Mouse (Mus musculus): ENCODE results near the gene Umad1. TPM values are rescaled to one million over a fixed set of nuclear protein-coding genes. Genes with fewer than 3 reads are reported as not detected.

The Umad1 gene
- polyA plus RNA-seq, 1 experiment: 10.2 TPM

GRCm38 (mm10) chr6:8347154-8347553 lies 88.1 kb downstream of the Umad1 start:
- H3K4me3 ChIP-seq (ENCODE audit: insufficient read depth, low read depth, low read length): no peak overlapping the region
- H3K27ac ChIP-seq (replicated peaks; ENCODE audit: low read depth, low read length): no peak overlapping the region
- H3K4me1 ChIP-seq (ENCODE audit: control insufficient read depth, insufficient read depth, insufficient read length, low read length): peaks cover 8% of the 10 kb centered on the region

GRCm38 (mm10) chr6:8348344-8348743 lies 89.3 kb downstream of the Umad1 start:
- peaks cover 8% of the 10 kb centered on the region for H3K4me1 ChIP-seq (ENCODE audit: control insufficient read depth, insufficient read depth, insufficient read length, low read length)
- H3K4me3 ChIP-seq (ENCODE audit: insufficient read depth, low read depth, low read length): no peak overlapping the region
- H3K27ac ChIP-seq (replicated peaks; ENCODE audit: low read depth, low read length): no peak overlapping the region

DNA sequence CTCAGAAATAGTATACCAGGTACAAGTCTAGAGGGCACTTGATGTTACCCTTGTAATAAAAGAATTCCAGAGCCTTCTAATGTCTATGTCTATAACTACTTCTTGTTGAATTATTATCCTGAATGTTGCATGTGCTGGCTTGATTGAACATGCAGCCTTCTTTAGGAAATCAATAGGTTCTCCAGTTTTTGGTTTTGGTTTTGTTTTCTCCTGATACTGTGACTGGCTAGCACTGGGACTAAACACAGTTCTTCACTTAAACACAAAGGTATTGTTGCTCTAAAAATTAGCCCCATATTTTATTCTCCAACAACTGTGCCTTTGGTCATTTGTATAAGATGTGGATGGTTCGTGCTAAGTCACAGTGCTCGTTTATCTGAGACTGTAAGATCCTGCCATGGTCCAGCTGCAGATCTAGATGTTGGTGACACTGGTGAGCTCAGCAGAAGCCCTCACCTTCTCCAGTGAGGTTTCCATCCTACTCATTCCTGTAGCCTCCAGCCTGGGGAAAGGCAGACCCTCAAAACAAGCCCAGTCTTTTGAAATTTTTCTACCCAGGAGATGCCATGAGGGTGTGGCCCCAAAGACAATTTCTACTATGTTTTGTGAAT lies 90.1 kb downstream of the Umad1 start:
- no peak overlapping the region for H3K27ac ChIP-seq (replicated peaks; ENCODE audit: low read depth, low read length)
- peaks cover 8% of the 10 kb centered on the region for H3K4me1 ChIP-seq (ENCODE audit: control insufficient read depth, insufficient read depth, insufficient read length, low read length)
- no peak overlapping the region for H3K4me3 ChIP-seq (ENCODE audit: insufficient read depth, low read depth, low read length)

- peak overlapping the region; percentile 93 for H3K27ac ChIP-seq (replicated peaks; ENCODE audit: low read depth, low read length)
- no peak overlapping the region for H3K4me3 ChIP-seq (ENCODE audit: insufficient read depth, low read depth, low read length)
- H3K4me1 ChIP-seq (ENCODE audit: control insufficient read depth, insufficient read depth, insufficient read length, low read length): peaks cover 6% of the 10 kb centered on the region
Measured at GRCm38 (mm10) chr6:8351507-8351906, 92.4 kb downstream of the Umad1 start.

GRCm38 (mm10) chr6:8352533-8353168 lies 93.6 kb downstream of the Umad1 start:
- H3K27ac ChIP-seq (replicated peaks; ENCODE audit: low read depth, low read length): peak overlapping the region; percentile 58
- H3K4me3 ChIP-seq (ENCODE audit: insufficient read depth, low read depth, low read length): no peak overlapping the region
- peaks cover 6% of the 10 kb centered on the region for H3K4me1 ChIP-seq (ENCODE audit: control insufficient read depth, insufficient read depth, insufficient read length, low read length)

- Histone ChIP-seq H3K27ac (replicated peaks; ENCODE audit: low read depth, low read length) (no peak overlapping the region), H3K4me3 (ENCODE audit: insufficient read depth, low read depth, low read length) (no peak overlapping the region), H3K4me1 (ENCODE audit: control insufficient read depth, insufficient read depth, insufficient read length, low read length) (peaks cover 6% of the 10 kb centered on the region)
Measured at GRCm38 (mm10) chr6:8353461-8353860, 94.4 kb downstream of the Umad1 start.

GRCm38 (mm10) chr6:8354846-8355245 lies 95.8 kb downstream of the Umad1 start:
- Histone ChIP-seq H3K27ac (replicated peaks; ENCODE audit: low read depth, low read length) (no peak overlapping the region), H3K4me3 (ENCODE audit: insufficient read depth, low read depth, low read length) (no peak overlapping the region), H3K4me1 (ENCODE audit: control insufficient read depth, insufficient read depth, insufficient read length, low read length) (peaks cover 6% of the 10 kb centered on the region)

DNA sequence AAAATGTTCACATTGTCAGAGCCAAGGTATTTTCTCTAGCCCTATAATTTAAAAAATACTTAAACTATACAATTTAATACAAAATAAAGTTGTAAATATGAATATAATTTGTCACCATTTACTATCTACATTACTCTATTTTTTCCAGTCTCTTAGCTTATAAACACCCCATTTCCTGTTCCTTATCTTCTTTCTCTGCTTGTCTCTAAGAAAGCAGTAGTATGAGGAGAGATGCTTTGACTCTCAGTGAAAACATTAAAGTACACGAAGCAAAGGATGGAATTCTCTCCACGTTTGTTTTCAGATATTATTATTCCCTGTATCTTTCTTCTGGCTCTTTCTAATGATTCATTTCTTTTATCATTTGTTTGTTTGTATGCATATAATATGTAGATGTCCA lies 99.1 kb downstream of the Umad1 start:
- no peak overlapping the region for H3K4me3 ChIP-seq (ENCODE audit: insufficient read depth, low read depth, low read length)
- H3K27ac ChIP-seq (replicated peaks; ENCODE audit: low read depth, low read length): no peak overlapping the region
- no peaks in the 10 kb centered on the region for H3K4me1 ChIP-seq (ENCODE audit: control insufficient read depth, insufficient read depth, insufficient read length, low read length)

- Histone ChIP-seq H3K4me1 (ENCODE audit: control insufficient read depth, insufficient read depth, insufficient read length, low read length) (no peaks in the 10 kb centered on the region), H3K4me3 (ENCODE audit: insufficient read depth, low read depth, low read length) (no peak overlapping the region)
Measured at GRCm38 (mm10) chr6:8358782-8359181, 99.7 kb downstream of the Umad1 start.

DNA sequence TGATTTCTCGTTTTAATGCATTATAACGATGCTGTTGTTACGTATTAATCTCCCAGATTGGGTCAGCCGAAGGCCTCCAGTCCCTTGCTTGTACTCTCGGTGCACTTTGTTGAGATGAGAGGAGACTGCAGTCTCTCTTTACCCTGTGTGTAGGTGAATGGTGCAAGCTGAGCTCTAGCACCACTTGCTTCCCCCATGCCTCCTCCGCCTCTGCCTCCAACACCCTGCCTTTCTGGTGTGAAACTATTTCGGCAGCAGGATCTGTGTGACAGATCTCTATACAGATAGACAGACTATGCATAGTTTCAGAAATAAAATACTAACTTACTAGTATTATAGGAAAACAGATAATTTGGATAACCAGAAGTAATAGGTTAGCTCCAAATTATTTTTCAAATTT lies 101.7 kb downstream of the Umad1 start:
- Histone ChIP-seq H3K4me3 (ENCODE audit: insufficient read depth, low read depth, low read length) (no peak overlapping the region), H3K4me1 (ENCODE audit: control insufficient read depth, insufficient read depth, insufficient read length, low read length) (no peaks in the 10 kb centered on the region), H3K27ac (replicated peaks; ENCODE audit: low read depth, low read length) (no peak overlapping the region)

More at GRCm38 (mm10) chr6:8358782-8359181, 99.7 kb downstream of the Umad1 start:
- no peak overlapping the region for H3K27ac ChIP-seq (replicated peaks; ENCODE audit: low read depth, low read length)

DNA sequence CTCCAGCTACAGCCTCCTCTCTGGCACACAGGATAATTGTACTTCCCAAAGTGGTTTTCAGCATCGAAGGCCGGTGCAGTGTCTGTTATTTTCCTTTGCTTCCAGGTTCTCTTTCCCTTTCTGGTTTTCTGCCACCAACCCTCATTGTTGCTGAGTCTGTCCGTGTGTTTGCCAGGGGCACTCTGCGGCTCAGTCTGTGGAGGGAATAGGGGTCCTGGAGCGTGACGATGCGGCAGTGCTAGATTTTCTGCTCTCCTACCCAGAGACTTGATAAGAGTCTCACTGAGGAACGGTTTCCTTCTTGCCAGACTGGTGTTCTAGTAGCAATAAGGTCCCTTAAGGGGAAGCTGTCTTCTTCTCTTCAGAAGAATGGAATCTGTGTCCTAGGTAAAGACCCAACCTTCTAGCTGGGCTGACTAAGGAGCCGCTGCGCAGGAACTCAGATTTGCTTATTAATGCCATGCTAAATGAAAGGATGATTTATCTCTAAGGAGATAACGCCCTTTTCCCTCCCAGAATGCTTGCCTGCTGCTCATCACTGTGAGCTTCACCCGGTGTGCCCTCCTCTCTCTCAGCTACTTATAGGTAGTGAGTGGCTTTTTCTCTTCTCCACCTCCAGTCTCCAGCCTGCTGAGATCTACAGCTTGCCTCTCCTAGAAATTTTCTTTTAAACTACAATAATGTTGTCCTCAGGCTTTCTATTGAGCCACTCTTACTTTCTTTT lies 105.1 kb downstream of the Umad1 start:
- no peaks in the 10 kb centered on the region for H3K4me1 ChIP-seq (ENCODE audit: control insufficient read depth, insufficient read depth, insufficient read length, low read length)
- H3K4me3 ChIP-seq (ENCODE audit: insufficient read depth, low read depth, low read length): no peak overlapping the region
- no peak overlapping the region for H3K27ac ChIP-seq (replicated peaks; ENCODE audit: low read depth, low read length)

DNA sequence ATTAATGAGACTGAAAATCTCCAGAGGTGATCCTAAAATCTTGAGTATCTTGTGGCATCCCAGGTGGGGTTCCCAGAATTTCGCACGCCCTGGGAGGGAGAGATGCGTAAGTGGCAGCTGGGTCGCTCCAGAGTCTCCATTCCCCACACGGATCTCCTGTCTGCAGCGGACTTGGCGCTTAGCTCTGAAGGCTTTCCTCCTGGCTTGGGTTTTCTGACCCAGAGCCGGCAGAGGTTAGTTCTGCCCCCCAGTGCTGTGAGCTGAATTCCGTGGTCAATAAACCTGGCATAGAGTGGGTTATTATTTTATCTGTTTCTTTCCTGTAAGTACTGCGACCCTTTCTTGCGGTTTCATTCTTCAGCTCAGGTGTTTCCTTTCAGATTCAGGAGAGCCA lies 105.7 kb downstream of the Umad1 start:
- no peaks in the 10 kb centered on the region for H3K4me1 ChIP-seq (ENCODE audit: control insufficient read depth, insufficient read depth, insufficient read length, low read length)
- H3K27ac ChIP-seq (replicated peaks; ENCODE audit: low read depth, low read length): no peak overlapping the region
- H3K4me3 ChIP-seq (ENCODE audit: insufficient read depth, low read depth, low read length): no peak overlapping the region

DNA sequence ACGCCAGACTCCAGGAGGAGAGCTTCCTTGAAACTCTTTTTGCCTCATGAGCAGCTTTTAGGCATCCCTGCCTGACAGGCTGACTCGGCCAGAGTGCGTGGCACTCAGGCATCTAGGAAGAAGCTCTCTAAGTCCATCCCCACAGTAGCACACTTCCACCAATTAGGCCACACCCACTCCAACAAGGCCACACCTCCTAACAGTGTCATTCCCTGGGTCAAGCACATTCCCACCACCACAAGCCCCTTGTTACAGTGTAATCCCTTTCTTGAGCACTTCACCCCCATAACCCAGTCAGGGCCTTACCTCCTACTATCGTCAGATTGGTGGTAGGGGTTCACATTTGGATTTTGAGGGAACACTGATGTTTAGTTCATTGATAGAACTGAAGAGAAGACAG lies 108.6 kb downstream of the Umad1 start:
- H3K4me3 ChIP-seq (ENCODE audit: insufficient read depth, low read depth, low read length): no peak overlapping the region
- H3K27ac ChIP-seq (replicated peaks; ENCODE audit: low read depth, low read length): no peak overlapping the region
- H3K4me1 ChIP-seq (ENCODE audit: control insufficient read depth, insufficient read depth, insufficient read length, low read length): no peaks in the 10 kb centered on the region

- Histone ChIP-seq H3K4me3 (ENCODE audit: insufficient read depth, low read depth, low read length) (no peak overlapping the region), H3K27ac (replicated peaks; ENCODE audit: low read depth, low read length) (no peak overlapping the region), H3K4me1 (ENCODE audit: control insufficient read depth, insufficient read depth, insufficient read length, low read length) (no peaks in the 10 kb centered on the region)
Measured at GRCm38 (mm10) chr6:8368198-8368864, 109.2 kb downstream of the Umad1 start.

GRCm38 (mm10) chr6:8370624-8371023 lies 111.5 kb downstream of the Umad1 start:
- Histone ChIP-seq H3K4me3 (ENCODE audit: insufficient read depth, low read depth, low read length) (no peak overlapping the region), H3K27ac (replicated peaks; ENCODE audit: low read depth, low read length) (no peak overlapping the region), H3K4me1 (ENCODE audit: control insufficient read depth, insufficient read depth, insufficient read length, low read length) (no peaks in the 10 kb centered on the region)
